Mouse (Mus musculus) left cerebral cortex, adult 11 months (tissue): ENCODE results near the gene Taar3.

Source experiments
- DNase-seq: peaks from one replicate; pipeline ENCODE4 v3.0.0; 2022; ENCODE audit warnings: low spot score

Taar3 gene

GRCm38 (mm10) chr10:23949508-23950005 is at the start of gene Taar3:
Gene Taar3, plus strand, starts transcription at chr10:23949558.
- DNase-seq = no peak

DNA sequence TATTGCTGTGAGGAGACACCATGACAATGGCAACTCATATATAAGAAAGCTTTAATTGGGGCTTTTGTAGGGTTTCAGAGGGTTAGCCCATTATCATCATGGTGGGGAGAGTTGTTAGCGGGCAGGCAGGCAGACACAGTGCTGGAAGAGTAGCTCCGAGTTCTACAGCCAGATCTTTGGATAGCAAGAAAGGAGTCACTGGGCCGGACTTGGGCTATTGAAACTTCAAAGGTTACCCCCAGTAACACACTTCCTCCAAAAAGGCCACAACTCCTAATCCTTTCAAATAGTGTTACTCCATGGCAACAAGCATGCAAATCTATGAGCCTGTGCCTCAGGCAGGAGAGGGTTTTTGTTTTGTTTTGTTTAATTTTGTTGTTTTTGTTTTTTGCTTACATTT is 48.2 kb upstream of the Taar3 start:
- no peak for DNase-seq

DNA sequence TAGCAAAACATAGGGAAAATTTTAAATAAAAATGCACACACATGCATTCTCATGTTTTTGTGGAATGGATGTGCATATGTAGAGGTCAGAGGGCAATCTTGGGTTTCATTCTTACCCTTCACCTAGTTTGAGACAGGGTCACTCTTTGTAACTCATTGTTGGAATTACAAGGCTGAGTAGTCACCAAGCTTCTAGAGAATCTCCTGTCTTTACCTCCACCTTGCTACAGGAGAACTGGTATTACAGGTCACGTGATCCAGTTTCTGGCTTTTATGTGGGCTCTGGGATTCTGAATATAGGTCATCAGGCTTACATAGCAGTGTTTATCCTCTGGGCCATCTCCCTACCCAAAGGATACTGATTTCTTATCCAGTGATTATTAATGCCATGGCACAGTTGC is 43.7 kb upstream of the Taar3 start:
- no peak for DNase-seq

DNA sequence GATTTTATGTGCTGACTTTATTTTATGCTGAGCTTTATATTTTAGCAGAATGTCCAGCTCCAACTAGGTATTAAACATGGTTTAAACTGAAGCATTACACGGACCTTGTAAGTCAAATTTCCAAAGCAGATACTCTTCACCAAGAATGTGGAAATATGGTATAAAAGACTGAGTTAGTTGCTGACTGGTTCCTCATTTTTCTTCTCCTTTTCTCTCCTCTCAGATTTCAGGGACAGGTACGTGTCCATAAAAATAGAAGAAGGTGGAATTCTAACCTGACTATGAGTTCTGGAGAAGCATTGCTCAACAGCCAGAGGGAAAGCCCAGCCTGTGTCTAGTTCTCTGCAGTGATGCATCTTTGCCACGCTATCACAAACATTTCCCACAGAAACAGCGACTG is 29.3 kb upstream of the Taar3 start, which contains the start of gene Taar1:
Gene Taar1 (plus strand): TSS at position 301 of the 400 bp plus-strand sequence.
- DNase-seq = no peak

- no peak for DNase-seq
Observed at GRCm38 (mm10) chr10:23922468-23922867, 26.9 kb upstream of the Taar3 start.

- DNase-seq = no peak
Observed at GRCm38 (mm10) chr10:23923941-23924340, 25.4 kb upstream of the Taar3 start.

GRCm38 (mm10) chr10:23937613-23938012 is 11.7 kb upstream of the Taar3 start:
- no peak for DNase-seq

- DNase-seq = no peak
Observed at GRCm38 (mm10) chr10:23938312-23938711, 11.0 kb upstream of the Taar3 start, which contains the start of gene Taar2. Gene Taar2, plus strand, starts transcription at chr10:23938572.

DNA sequence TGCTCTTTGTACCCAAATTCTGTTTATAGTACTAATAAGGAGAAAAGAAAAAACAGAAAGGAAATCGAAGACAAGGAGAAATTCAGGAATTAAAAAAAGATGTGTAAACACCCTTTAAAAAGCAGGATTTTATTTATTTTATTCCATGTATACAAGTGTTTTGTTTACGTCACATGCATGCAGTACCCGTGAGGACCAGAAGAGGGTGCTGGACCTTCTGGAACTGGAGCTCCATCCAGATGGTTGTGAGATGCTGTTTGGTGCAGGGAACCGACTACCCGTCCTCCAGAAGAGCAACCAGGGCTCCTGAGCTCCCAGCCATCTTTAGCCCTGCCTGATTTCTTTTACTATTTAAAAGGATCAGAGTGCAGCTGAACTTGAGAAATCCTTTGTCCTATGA is 6.9 kb upstream of the Taar3 start:
- DNase-seq = no peak

GRCm38 (mm10) chr10:23948026-23948425 is 1.3 kb upstream of the Taar3 start:
- no peak for DNase-seq

- no peak for DNase-seq
Observed at GRCm38 (mm10) chr10:23951714-23952113, 2.4 kb downstream of the Taar3 start.

DNA sequence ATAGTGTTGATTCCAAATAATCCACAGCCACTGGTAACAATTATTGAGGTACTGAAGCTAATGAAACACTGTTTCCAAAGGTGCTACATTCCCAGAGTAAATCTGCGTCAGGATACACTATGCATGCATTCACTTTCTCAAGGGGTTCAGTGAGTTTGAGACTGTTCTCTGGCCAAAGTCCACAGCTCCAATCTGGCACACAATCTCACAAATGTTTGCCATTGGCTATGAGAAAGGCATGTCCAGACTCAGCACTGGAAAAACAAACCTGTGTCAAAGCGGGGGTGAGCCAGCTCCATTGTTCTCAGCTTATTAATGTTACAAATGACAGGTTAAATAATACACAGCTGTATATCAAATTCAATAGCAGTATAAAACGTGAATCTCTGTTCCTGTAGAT is 9.7 kb downstream of the Taar3 start:
- no peak for DNase-seq

DNA sequence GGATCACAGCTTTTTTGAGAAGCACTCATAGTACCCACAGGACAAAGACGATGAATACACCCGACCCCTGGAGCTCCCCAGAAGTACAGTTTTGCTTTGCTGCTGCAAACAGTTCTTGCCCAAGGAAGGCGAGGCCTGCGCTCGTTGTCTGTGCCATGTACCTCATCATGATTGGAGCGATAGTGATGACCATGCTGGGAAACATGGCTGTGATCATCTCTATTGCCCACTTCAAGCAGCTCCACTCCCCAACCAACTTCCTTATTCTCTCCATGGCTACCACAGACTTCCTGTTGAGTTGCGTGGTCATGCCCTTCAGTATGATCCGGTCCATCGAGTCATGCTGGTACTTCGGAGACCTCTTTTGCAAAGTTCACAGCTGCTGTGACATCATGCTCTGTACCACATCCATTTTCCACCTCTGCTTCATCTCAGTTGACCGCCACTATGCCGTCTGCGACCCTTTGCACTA is 11.1 kb downstream of the Taar3 start, which contains the start of gene Taar4:
Gene Taar4 (plus strand): TSS at position 51 of the 472 bp plus-strand sequence.
- DNase-seq = no peak

DNA sequence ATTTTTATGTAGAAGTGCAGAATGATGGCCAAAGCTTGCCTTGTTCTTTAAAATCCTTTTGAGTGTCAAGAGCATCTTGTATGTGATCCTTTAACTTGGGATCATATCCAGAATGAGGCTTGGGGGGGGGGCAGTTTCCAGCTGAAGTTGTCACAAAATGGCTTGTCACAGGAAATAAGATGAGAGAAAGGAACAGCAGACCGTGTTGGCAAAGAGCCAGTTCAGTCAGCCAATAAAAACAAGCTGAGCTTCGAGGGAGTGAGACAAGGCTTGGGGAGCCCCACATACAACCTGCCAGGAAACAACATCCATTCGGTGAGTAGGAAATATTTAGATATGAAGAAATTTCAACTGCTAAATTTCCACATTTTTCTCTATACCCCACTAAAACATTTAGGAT is 14.1 kb downstream of the Taar3 start:
- no peak for DNase-seq

GRCm38 (mm10) chr10:23964921-23965610 is 15.7 kb downstream of the Taar3 start:
- DNase-seq = no peak

DNA sequence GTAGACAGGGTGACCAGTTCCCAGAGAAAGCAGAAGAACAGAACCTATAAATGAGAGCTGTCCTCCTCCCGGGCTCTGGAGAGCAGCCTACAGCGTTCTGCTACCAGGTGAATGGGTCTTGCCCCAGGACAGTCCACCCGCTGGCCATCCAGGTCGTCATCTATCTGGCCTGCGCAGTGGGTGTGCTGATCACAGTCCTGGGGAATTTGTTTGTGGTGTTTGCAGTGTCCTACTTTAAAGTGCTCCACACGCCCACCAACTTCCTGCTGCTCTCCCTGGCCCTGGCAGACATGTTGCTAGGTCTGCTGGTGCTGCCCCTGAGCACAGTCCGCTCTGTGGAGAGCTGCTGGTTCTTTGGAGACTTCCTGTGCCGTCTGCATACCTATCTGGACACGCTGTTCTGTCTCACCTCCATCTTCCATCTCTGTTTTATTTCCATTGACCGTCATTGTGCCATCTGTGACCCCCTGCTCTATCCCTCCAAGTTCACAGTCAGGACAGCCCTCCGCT is 21.4 kb downstream of the Taar3 start, which contains the start of gene Taar5:
Gene Taar5 (plus strand): TSS at position 51 of the 510 bp plus-strand sequence.
- no peak for DNase-seq

GRCm38 (mm10) chr10:23971256-23971655 is 21.9 kb downstream of the Taar3 start:
- no peak for DNase-seq

- DNase-seq = no peak
Observed at GRCm38 (mm10) chr10:23977958-23978357, 28.6 kb downstream of the Taar3 start.

DNA sequence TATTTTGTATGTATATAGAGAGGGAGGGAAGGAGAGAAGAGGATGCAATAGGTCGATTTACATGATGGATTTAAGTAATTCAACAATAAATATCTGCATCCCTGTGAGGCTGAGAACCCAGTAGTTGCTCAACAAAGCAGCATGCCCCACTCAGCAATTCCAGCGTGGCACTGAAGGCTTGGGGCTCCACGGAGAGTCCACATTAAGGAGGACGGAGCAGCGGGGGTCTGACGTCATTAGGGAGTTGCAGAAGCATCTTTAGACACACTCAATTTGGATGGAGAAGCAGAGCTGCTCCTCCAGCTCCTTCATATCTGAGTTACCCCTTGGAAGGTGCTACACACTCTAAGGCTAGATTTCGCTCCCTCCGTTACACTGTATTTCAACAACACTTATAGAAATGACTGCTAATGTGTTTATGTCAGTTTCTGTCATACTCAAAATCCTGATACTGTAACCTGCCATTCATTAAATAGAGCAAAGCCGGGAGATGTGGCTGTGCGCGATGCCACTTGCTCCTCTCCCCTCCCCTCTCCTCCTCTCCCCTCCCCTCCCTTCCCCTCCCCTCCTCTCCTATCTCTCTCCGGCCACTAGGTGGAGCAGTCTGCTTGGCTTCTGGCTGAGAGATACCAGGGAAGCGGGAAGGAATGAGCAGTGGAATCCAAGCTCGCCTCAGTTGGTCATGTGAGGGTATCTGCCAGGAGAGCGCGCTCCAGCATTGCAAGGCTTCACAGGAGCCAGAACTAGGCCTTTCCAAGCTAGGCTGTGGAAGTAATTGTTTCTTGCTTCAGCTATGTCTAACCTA is 29.7 kb downstream of the Taar3 start:
- peak; percentile 30 for DNase-seq

DNA sequence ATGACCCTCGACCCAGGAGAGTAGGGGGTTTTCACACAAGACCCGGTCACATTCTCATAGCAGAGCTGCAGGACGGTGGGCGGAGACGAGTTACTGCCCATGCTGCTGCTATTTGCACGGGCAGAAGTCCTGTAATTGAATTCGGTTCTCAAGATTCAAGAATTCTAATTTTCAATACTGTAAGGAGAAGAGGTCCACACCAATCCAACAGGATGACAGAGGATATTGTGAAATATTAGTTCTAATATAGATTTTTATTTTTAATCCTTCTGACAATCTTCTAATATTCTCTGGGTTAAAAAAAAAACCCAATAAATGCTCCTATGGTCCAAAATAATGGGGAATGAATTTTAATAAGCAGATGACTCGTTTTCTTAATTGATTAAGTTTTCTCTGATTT is 36.2 kb downstream of the Taar3 start, which contains the start of gene Taar6:
Gene Taar6 (minus strand): TSS at position 101 of the 400 bp plus-strand sequence.
- DNase-seq = no peak

- DNase-seq = no peak
Observed at GRCm38 (mm10) chr10:23986419-23986818, 37.1 kb downstream of the Taar3 start.

- no peak for DNase-seq
Observed at GRCm38 (mm10) chr10:23993381-23993780, 44.0 kb downstream of the Taar3 start, which contains the start of gene Taar7a. Gene Taar7a, minus strand, starts transcription at chr10:23993481.
